Mouse (Mus musculus) brain, embryonic 14.5 days (tissue): ENCODE results near the gene Whrn. TPM values are rescaled to one million over a fixed set of nuclear protein-coding genes. Genes with fewer than 3 reads are reported as not detected.
A peak's percentile ranks its signal among the peaks of the same experiment; 100 is the strongest.

Source experiments
- DNase-seq: peaks from one replicate; pipeline ENCODE4 v3.0.0-alpha.2; 2011; ENCODE audit warnings: low read depth
- CTCF ChIP-seq: fragments of 200-500 bp; IDR thresholded peaks from 2 replicates; pipeline ENCODE4 v1.5.1; 2012; ENCODE audit warnings: inconsistent platforms, mild to moderate bottlenecking, moderate library complexity, borderline replicate concordance; ENCODE audit not compliant: insufficient read depth, insufficient read length; ENCODE audit errors: extremely low read depth
- POLR2A ChIP-seq: fragments of 200-500 bp; IDR thresholded peaks from 2 replicates; pipeline ENCODE4 v1.6.1; 2012; ENCODE audit warnings: mild to moderate bottlenecking, inconsistent platforms, borderline replicate concordance; ENCODE audit not compliant: poor library complexity, insufficient read depth, insufficient read length, severe bottlenecking; ENCODE audit errors: extremely low read depth
- polyA plus RNA-seq: library from polyadenylated mRNA; depleted of rRNA; stranded (reverse); fragments of >200 nt; gene quantifications from 2 replicates; pipeline ENCODE4 v1.2.3, GENCODE M21; 2012

Whrn gene
- polyA plus RNA-seq, 1 experiment, result 30.9 TPM

GRCm38 (mm10) chr4:63402558-63402957 is 93.2 kb downstream of the Whrn start:
- TF ChIP-seq CTCF, result no peak

GRCm38 (mm10) chr4:63402056-63402455 is 93.7 kb downstream of the Whrn start:
- TF ChIP-seq POLR2A (no peak), CTCF (no peak)
- DNase-seq, result no peak

More at GRCm38 (mm10) chr4:63402558-63402957, 93.2 kb downstream of the Whrn start:
- DNase-seq, result no peak

- no peak for DNase-seq
- TF ChIP-seq POLR2A (no peak), CTCF (no peak)
Observed at GRCm38 (mm10) chr4:63401620-63402019, 94.2 kb downstream of the Whrn start.

GRCm38 (mm10) chr4:63400541-63401306 is 95.1 kb downstream of the Whrn start:
- TF ChIP-seq POLR2A (no peak), CTCF (no peak)
- DNase-seq, result no peak

GRCm38 (mm10) chr4:63399691-63400270 is 96.0 kb downstream of the Whrn start:
- TF ChIP-seq POLR2A (no peak), CTCF (no peak)
- peak; percentile 45 for DNase-seq

GRCm38 (mm10) chr4:63398854-63399609 is 96.8 kb downstream of the Whrn start:
- DNase-seq, result peak; percentile 35
- TF ChIP-seq POLR2A (no peak), CTCF (no peak)

- no peak for DNase-seq
Observed at GRCm38 (mm10) chr4:63397981-63398537, 97.7 kb downstream of the Whrn start.

GRCm38 (mm10) chr4:63391322-63391721 is 104.5 kb downstream of the Whrn start:
- TF ChIP-seq CTCF (no peak), POLR2A (no peak)

More at GRCm38 (mm10) chr4:63397981-63398537, 97.7 kb downstream of the Whrn start:
- TF ChIP-seq CTCF (no peak), POLR2A (no peak)

GRCm38 (mm10) chr4:63389887-63390528 is 105.8 kb downstream of the Whrn start:
- DNase-seq, result peak; percentile 83
- TF ChIP-seq POLR2A (no peak), CTCF (no peak)

More at GRCm38 (mm10) chr4:63391322-63391721, 104.5 kb downstream of the Whrn start:
- no peak for DNase-seq

GRCm38 (mm10) chr4:63389121-63389886 is 106.5 kb downstream of the Whrn start:
- TF ChIP-seq CTCF, result no peak
- no peak for TF ChIP-seq POLR2A
- peak; percentile 93 for DNase-seq

- DNase-seq, result peak; percentile 64
- no peak for TF ChIP-seq CTCF
- no peak for TF ChIP-seq POLR2A
Observed at GRCm38 (mm10) chr4:63388029-63388428, 107.8 kb downstream of the Whrn start.

GRCm38 (mm10) chr4:63385784-63386183 is 110.0 kb downstream of the Whrn start:
- TF ChIP-seq POLR2A, result no peak
- no peak for TF ChIP-seq CTCF
- DNase-seq, result no peak
